In the genomic region with DNA sequence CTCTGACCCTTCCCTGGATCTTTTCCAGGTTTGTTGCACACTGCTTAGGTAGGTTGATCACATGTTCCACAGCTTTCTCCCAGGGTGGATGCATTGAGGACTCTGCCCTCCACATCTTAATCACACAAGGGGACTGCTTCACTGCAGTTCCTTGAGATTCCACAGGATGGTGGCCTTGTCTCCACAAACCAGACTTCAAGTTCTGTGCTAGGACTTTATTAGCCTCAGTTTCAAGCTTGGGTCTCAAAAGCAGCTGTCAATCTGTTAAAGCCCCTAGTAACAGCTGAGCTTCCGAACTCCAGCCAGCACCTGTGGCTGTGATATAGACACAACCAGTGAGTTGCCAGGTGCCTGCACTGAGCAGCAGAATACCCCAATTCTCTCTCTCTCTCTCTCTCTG, we compare ENCODE assay signal across 8 mouse cellular contexts.
DNase-seq lines count a peak whose midpoint lies in the region; ATAC-seq lines count a peak whose summit lies in the region.

No protein-coding gene starts in this region.

- no peak overlapping the region for H3K27ac ChIP-seq in heart, embryonic 12.5 days (ENCODE audit: poor library complexity, severe bottlenecking)
- no peak overlapping the region for H3K27ac ChIP-seq in kidney, embryonic 16.5 days (ENCODE audit: low read length)
- no peak overlapping the region for H3K27ac ChIP-seq in limb, embryonic 11.5 days (replicated peaks; ENCODE audit: low read depth, low read length)
- no peak overlapping the region for H3K27ac ChIP-seq in neural tube, embryonic 13.5 days (replicated peaks)

- H3K4me1 ChIP-seq in heart, embryonic 12.5 days (replicated peaks) = no peaks in the 10 kb centered on the region; the same call in 1 of the 2 replicates
- H3K4me1 ChIP-seq in kidney, embryonic 16.5 days (ENCODE audit: insufficient read depth, low read length) = no peaks in the 10 kb centered on the region
- H3K4me1 ChIP-seq in limb, embryonic 11.5 days (ENCODE audit: control insufficient read depth, insufficient read depth, low read length) = no peaks in the 10 kb centered on the region; the same call in 1 of the 2 replicates
- H3K4me1 ChIP-seq in neural tube, embryonic 13.5 days (replicated peaks) = no peaks in the 10 kb centered on the region; the same call in 1 of the 2 replicates

- H3K9me3 ChIP-seq in heart, embryonic 12.5 days (replicated peaks) = no peaks in the 10 kb centered on the region
- no peaks in the 10 kb centered on the region for H3K9me3 ChIP-seq in kidney, embryonic 16.5 days (ENCODE audit: low read length)
- no peaks in the 10 kb centered on the region for H3K9me3 ChIP-seq in limb, embryonic 11.5 days (ENCODE audit: control insufficient read depth, low read length)
- no peaks in the 10 kb centered on the region for H3K9me3 ChIP-seq in neural tube, embryonic 13.5 days

- H3K9ac ChIP-seq in heart, embryonic 12.5 days = no peak overlapping the region; the same call in 1 of the 2 replicates
- H3K9ac ChIP-seq in kidney, embryonic 16.5 days (replicated peaks; ENCODE audit: low read length) = no peak overlapping the region
- H3K9ac ChIP-seq in limb, embryonic 11.5 days (ENCODE audit: low read length) = no peak overlapping the region
- H3K9ac ChIP-seq in neural tube, embryonic 13.5 days = no peak overlapping the region

- H3K36me3 ChIP-seq in heart, embryonic 12.5 days = no peaks in the 10 kb centered on the region
- no peaks in the 10 kb centered on the region for H3K36me3 ChIP-seq in kidney, embryonic 16.5 days (ENCODE audit: insufficient read depth, low read length)
- H3K36me3 ChIP-seq in limb, embryonic 11.5 days (ENCODE audit: control insufficient read depth, insufficient read depth, low read length) = no peaks in the 10 kb centered on the region
- no peaks in the 10 kb centered on the region for H3K36me3 ChIP-seq in neural tube, embryonic 13.5 days

- 29% methylated on average over 1 of the region's 1 CpGs for WGBS in heart, embryonic 12.5 days
- 5% methylated on average over 1 of the region's 1 CpGs for WGBS in kidney, embryonic 16.5 days
- WGBS in limb, embryonic 11.5 days = 16% methylated on average over 1 of the region's 1 CpGs
- 4% methylated on average over 1 of the region's 1 CpGs for WGBS in neural tube, embryonic 13.5 days

- no peaks in the 10 kb centered on the region for H3K27me3 ChIP-seq in heart, embryonic 12.5 days (replicated peaks)
- no peaks in the 10 kb centered on the region for H3K27me3 ChIP-seq in kidney, embryonic 16.5 days (ENCODE audit: insufficient read depth, low read length)
- no peaks in the 10 kb centered on the region for H3K27me3 ChIP-seq in limb, embryonic 11.5 days (ENCODE audit: control insufficient read depth, insufficient read depth, low read length)
- H3K27me3 ChIP-seq in neural tube, embryonic 13.5 days = no peaks in the 10 kb centered on the region

- no peak overlapping the region for H3K4me3 ChIP-seq in heart, embryonic 12.5 days
- H3K4me3 ChIP-seq in kidney, embryonic 16.5 days (ENCODE audit: low read length) = no peak overlapping the region
- no peak overlapping the region for H3K4me3 ChIP-seq in limb, embryonic 11.5 days (ENCODE audit: low read depth, low read length)
- no peak overlapping the region for H3K4me3 ChIP-seq in neural tube, embryonic 13.5 days

- 0 out of 2 replicates have a peak, but pooled peaks have one; percentile 48 for ATAC-seq in heart, embryonic 12.5 days (ENCODE audit: insufficient number of reproducible peaks, low FRiP score)
- peak; percentile 77 for ATAC-seq in kidney, embryonic 16.5 days (ENCODE audit: low FRiP score, low TSS enrichment)
- peak; percentile 70 for ATAC-seq in limb, embryonic 11.5 days (ENCODE audit: insufficient number of reproducible peaks, low FRiP score, low TSS enrichment, low read depth)
- peak; percentile 81; the same call in 1 of the 2 replicates for ATAC-seq in neural tube, embryonic 13.5 days (ENCODE audit: low read depth)

- no peak overlapping the region for H3K4me2 ChIP-seq in heart, embryonic 12.5 days
- no peak overlapping the region for H3K4me2 ChIP-seq in kidney, embryonic 16.5 days (replicated peaks; ENCODE audit: low read depth, low read length)
- H3K4me2 ChIP-seq in limb, embryonic 11.5 days (ENCODE audit: low read depth, severe bottlenecking) = no peak overlapping the region
- no peak overlapping the region for H3K4me2 ChIP-seq in neural tube, embryonic 13.5 days

- DNase-seq in testis, postnatal 10 days (ENCODE audit: low spot score) = peak; percentile 61
- DNase-seq in testis, postnatal 14 days (ENCODE audit: low spot score) = no peak
- DNase-seq in embryo, embryonic 11.5 days (ENCODE audit: low read depth, low spot score) = peak; percentile 48
- DNase-seq in limb, embryonic 11.5 days (ENCODE audit: low spot score) = peak; percentile 64
- DNase-seq in T-cell, adult 2 months (ENCODE audit: low spot score) = no peak

Comparison
In these comparisons a context has a peak if more than half of its experiments do, and no peak if none do; other contexts are left out.
1. DNase-seq: peak in testis, postnatal 10 days (single experiment), embryo, embryonic 11.5 days (single experiment) and limb, embryonic 11.5 days (single experiment); none in testis, postnatal 14 days (single experiment) and T-cell, adult 2 months (single experiment).
2. Peak in every context shown above with its lines, with median percentiles within 50 percentile points of each other: ATAC-seq.